Mouse (Mus musculus): ENCODE data around the gene Shank3. TPM values are rescaled to one million over a fixed set of nuclear protein-coding genes. Genes with fewer than 3 reads are reported as not detected.
A peak's percentile ranks its signal among the peaks of the same experiment; 100 is the strongest.

The Shank3 gene
- polyA plus RNA-seq (2016; fragmentation: Nextera tagmentation; extraction: Ambion mirVana), result 2.1 and 2.6 TPM in 2 replicates

DNA sequence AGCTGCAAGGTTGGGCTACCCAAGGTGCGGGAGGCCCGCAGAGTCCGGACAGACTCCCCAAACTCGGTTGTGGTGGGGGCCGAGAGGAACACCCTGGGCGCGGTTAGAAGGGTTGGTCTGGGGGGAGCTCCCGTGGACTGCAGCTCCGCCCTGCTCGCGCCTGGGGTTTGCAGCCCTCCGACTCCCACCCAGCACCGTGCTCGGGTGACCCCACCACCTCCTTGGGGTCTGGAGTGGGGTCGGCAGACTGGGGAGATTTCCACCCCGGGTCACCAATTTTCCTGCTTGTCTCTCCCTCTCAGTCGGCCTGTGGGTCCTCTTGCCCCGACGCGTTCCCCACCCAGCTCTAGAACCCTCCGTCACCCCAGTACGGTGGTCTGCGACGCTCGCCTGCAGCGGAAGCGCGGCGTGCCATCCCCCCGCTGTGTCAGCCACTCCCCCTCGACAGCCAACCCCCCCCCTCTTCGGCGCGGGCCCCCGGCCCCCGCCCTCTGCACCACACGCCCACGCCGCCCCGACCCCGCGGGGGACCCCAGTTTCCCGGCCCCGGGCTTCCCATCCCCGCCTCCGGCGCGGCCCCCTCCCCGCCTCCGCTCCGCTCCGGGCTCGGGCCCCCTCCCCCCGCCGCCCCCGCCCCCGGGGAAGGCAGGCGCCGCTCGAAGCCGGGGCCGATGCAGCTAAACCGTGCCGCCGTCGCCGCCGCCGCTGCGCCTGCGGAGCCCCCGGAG, at the start of gene Shank3:
TSS of gene Shank3 (plus strand) at position 663 of the 728 bp plus-strand sequence.
- WGBS, result under 1% methylated on average over 33 of the region's 72 CpGs
- Histone ChIP-seq H3K9me3 (replicated peaks) (no peaks in the 10 kb centered on the region), H3K4me1 (peaks cover 48% of the 10 kb centered on the region), H3K4me3 (peak within 1 kb of the TSS; percentile 83), H3K27me3 (ENCODE audit: low read depth, poor library complexity, severe bottlenecking) (peaks cover 57% of the 10 kb centered on the region), H3K36me3 (peaks cover 12% of the 10 kb centered on the region), H3K27ac (replicated peaks) (peak within 1 kb of the TSS; percentile 92)
- DNase-seq (ENCODE audit: low spot score), result peak; percentile 67

DNA sequence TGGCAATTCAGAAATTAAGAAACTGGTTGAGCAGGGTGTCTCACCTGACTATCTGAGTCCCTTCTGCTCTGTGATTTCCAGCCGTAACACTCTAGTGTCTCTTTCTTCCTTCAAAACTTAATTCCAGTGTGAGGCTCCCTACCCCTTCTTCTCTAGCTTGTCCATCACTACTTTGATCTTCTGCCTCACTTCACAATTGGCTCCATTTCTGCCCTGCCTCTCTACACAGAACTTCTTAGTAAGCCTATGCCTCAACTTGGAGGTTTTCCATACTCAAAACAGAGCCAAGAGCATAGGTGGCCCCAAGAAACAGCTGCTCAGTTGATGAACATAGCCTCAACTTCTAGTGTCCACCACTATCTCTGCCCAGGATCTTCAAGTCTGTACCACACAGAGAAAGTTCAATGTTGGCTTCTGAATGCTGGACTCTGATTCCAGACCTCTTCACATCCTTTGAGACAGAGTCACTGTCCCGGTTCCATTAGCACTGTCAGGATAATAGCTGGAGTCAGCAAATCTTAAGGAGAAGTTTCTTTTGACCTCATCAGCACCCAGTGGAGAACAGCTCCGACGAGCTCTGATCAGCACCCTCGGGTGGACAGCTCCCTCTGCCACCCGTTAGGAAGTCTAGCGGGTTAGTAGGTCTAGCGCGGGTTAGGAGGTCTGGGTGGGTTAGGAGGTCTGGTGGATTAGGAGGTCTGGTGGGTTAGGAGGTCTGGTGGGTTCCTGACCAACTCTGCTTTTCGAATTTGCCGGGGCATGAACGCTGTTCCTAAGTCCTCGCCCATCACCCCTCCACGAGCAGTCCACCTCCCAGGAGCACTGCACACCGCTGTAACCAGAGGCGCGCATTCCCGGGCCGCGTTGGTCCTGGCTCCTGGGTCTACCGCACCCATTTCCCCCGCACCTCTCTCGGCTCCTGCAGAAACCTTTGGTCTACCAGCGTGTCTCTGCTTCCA, 46.2 kb upstream of the Shank3 start:
- no peaks in the 10 kb centered on the region for H3K9me3 ChIP-seq (replicated peaks)
- 5% methylated on average over 24 of the region's 24 CpGs for WGBS
- H3K4me3 ChIP-seq, result peak overlapping the region; percentile 85
- DNase-seq (ENCODE audit: low spot score), result peak; percentile 57
- peaks cover 28% of the 10 kb centered on the region for H3K4me1 ChIP-seq
- H3K36me3 ChIP-seq, result peaks cover 20% of the 10 kb centered on the region
- peak overlapping the region; percentile 93 for H3K27ac ChIP-seq (replicated peaks)
- H3K27me3 ChIP-seq (ENCODE audit: low read depth, poor library complexity, severe bottlenecking), result peaks cover 29% of the 10 kb centered on the region

DNA sequence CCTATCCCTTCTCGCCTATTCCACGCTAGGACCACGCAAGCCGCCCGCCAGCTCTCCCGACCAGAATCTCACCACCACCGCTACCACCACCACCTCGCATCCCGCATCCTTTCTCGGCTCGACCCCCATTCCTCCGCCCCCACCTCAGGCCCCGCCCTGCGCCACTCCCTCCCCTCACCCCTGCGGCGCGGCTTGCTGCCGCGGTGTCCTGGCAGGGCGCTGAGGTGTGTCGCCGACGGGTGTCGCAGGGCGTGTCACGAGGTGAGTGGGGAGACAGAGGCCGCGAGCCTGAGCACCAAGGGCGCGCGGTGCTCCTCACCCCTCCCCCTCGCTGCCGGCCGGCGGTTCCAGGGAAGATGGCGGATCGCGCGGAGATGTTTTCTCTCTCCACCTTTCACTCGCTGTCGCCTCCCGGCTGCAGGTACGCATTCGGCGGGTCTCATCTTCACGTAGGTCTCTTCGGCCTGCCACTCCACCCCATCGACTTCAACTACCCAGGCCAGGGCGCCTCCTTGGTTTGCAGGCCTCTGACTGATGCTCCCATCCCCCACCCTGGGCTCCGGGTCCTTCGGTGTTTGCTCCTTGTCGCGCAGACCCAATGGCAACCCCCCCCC, 45.5 kb upstream of the Shank3 start, which contains the start of gene Mapk8ip2:
TSS of gene Mapk8ip2 (plus strand) at position 49 of the 614 bp plus-strand sequence.
- peaks cover 29% of the 10 kb centered on the region for H3K27me3 ChIP-seq (ENCODE audit: low read depth, poor library complexity, severe bottlenecking)
- under 1% methylated on average over 53 of the region's 53 CpGs for WGBS

DNA sequence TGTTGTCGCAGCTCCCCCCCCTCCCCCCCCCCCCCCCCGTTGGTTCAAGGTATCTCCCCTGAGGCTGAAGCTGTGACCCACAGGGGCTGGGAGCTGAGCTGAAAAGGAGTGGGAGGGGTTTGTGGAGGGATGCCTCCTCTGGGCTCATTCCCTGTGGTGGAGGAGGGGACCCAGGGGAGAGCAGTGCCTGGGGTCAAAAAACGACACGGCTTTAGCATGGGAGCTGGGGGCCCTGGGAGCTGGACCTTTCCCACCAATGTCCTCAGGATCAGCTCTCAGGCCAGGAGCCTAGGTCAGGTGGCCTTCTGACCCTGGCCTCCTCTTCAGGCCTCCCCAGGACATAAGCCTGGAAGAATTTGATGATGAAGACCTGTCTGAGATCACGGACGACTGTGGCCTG, 44.6 kb upstream of the Shank3 start:
- Histone ChIP-seq H3K27ac (replicated peaks) (peak overlapping the region; percentile 93), H3K4me3 (peak overlapping the region; percentile 85), H3K27me3 (ENCODE audit: low read depth, poor library complexity, severe bottlenecking) (peaks cover 29% of the 10 kb centered on the region), H3K9me3 (replicated peaks) (no peaks in the 10 kb centered on the region), H3K4me1 (peaks cover 28% of the 10 kb centered on the region), H3K36me3 (peaks cover 35% of the 10 kb centered on the region)
- DNase-seq (ENCODE audit: low spot score), result no peak
- WGBS, result 21% methylated on average over 5 of the region's 6 CpGs

More for the DNA sequence above, 45.5 kb upstream of the Shank3 start, which contains the start of gene Mapk8ip2:
- H3K9me3 ChIP-seq (replicated peaks), result no peaks in the 10 kb centered on the region
- H3K4me1 ChIP-seq, result peaks cover 28% of the 10 kb centered on the region
- H3K36me3 ChIP-seq, result peaks cover 28% of the 10 kb centered on the region
- peak within 1 kb of the TSS; percentile 85 for H3K4me3 ChIP-seq
- peak within 1 kb of the TSS; percentile 93 for H3K27ac ChIP-seq (replicated peaks)
- peak; percentile 62 for DNase-seq (ENCODE audit: low spot score)

DNA sequence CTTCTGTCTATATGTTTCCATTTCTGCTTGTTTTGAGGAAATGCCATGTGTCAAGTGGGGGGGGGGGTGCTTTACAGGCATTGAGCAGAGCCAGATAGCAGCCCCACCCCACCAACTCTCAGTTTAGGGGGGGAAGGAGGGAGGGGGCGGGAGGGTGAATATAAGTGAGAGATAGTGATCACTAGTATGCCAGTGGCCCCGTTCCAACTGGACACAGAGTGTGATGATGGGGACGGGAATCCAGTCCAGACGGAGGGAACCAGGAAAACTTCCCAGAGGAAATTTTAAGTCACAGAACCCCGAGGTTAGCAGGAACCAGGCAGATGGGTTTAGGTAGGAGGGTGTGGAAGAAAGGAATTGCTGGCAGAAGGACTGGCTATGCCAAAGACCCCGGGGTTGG, 43.8 kb upstream of the Shank3 start:
- no peak overlapping the region for H3K27ac ChIP-seq (replicated peaks)
- H3K4me3 ChIP-seq, result peak overlapping the region; percentile 85; the same call in 1 of the 2 replicates
- no peak for DNase-seq (ENCODE audit: low spot score)

GRCm38 (mm10) chr15:89458942-89459341, 40.5 kb upstream of the Shank3 start:
- peaks cover 69% of the 10 kb centered on the region for H3K36me3 ChIP-seq
- H3K27me3 ChIP-seq (ENCODE audit: low read depth, poor library complexity, severe bottlenecking), result peaks cover 3% of the 10 kb centered on the region
- H3K4me3 ChIP-seq, result no peak overlapping the region
- H3K27ac ChIP-seq (replicated peaks), result no peak overlapping the region
- 95% methylated on average over 15 of the region's 15 CpGs for WGBS
- H3K9me3 ChIP-seq (replicated peaks), result no peaks in the 10 kb centered on the region
- DNase-seq (ENCODE audit: low spot score), result no peak
- peaks cover 19% of the 10 kb centered on the region for H3K4me1 ChIP-seq

More for the DNA sequence above, 43.8 kb upstream of the Shank3 start:
- H3K9me3 ChIP-seq (replicated peaks), result no peaks in the 10 kb centered on the region
- H3K4me1 ChIP-seq, result peaks cover 28% of the 10 kb centered on the region
- WGBS, result 77% methylated on average over 6 of the region's 6 CpGs
- H3K36me3 ChIP-seq, result peaks cover 43% of the 10 kb centered on the region
- peaks cover 29% of the 10 kb centered on the region for H3K27me3 ChIP-seq (ENCODE audit: low read depth, poor library complexity, severe bottlenecking)

DNA sequence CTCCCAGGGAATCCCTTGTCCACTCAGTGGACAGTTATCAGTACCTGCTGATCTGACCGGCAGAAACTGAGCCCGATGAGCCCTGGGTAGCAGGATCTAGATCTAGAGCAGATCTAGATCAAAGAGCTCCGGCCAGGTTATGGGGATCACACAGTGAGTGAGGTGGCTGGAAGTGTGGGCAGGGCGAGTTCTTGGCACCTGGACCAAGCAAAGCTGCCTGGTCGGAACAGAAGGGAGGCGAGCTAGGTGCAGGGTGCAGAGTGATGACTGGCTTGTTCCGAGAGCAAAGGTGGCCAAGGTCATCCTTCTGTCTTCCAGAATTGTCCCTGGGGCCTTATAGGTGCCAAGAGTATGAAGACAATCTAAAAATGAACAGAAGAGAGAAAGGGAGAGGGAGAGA, 39.6 kb upstream of the Shank3 start:
- H3K27me3 ChIP-seq (ENCODE audit: low read depth, poor library complexity, severe bottlenecking), result no peaks in the 10 kb centered on the region
- no peak overlapping the region for H3K4me3 ChIP-seq
- no peak for DNase-seq (ENCODE audit: low spot score)
- H3K27ac ChIP-seq (replicated peaks), result no peak overlapping the region
- H3K36me3 ChIP-seq, result peaks cover 69% of the 10 kb centered on the region
- WGBS, result 91% methylated on average over 7 of the region's 7 CpGs
- H3K4me1 ChIP-seq, result peaks cover 12% of the 10 kb centered on the region
- no peaks in the 10 kb centered on the region for H3K9me3 ChIP-seq (replicated peaks)

- H3K36me3 ChIP-seq, result peaks cover 69% of the 10 kb centered on the region
- no peaks in the 10 kb centered on the region for H3K9me3 ChIP-seq (replicated peaks)
- DNase-seq (ENCODE audit: low spot score), result no peak
- no peak overlapping the region for H3K4me3 ChIP-seq
- peaks cover 11% of the 10 kb centered on the region for H3K4me1 ChIP-seq
- no peak overlapping the region for H3K27ac ChIP-seq (replicated peaks)
- WGBS, result 77% methylated on average over 10 of the region's 10 CpGs
- no peaks in the 10 kb centered on the region for H3K27me3 ChIP-seq (ENCODE audit: low read depth, poor library complexity, severe bottlenecking)
Measured at GRCm38 (mm10) chr15:89460298-89460697, 39.1 kb upstream of the Shank3 start.

- DNase-seq (ENCODE audit: low spot score), result no peak
- WGBS, result 87% methylated on average over 15 of the region's 15 CpGs
- no peak overlapping the region for H3K4me3 ChIP-seq
- peaks cover 68% of the 10 kb centered on the region for H3K36me3 ChIP-seq
- H3K27ac ChIP-seq (replicated peaks), result no peak overlapping the region
- H3K4me1 ChIP-seq, result peaks cover 4% of the 10 kb centered on the region; the same call in 1 of the 2 replicates
- no peaks in the 10 kb centered on the region for H3K27me3 ChIP-seq (ENCODE audit: low read depth, poor library complexity, severe bottlenecking)
- H3K9me3 ChIP-seq (replicated peaks), result no peaks in the 10 kb centered on the region
Measured at GRCm38 (mm10) chr15:89461321-89461720, 38.1 kb upstream of the Shank3 start.

DNA sequence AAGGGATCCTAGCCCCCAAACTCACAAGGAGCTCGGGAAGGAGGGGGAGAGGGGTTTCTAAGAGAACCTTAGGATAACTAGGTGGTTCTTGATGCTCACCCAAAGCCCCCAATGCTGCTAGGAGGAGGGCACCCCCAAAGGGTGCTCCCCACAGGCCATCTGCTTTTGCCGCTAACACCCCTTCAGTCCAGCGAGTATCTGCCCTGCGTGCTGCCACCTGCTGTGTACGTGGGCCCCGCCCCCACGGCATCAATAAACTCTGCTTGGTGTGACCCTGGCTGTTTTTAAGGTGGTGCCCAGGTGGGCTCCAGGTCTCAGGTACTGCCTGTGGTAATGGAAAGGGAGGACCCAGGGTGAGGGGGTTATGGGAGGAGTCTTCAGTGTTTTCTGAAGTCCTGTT, 37.2 kb upstream of the Shank3 start:
- H3K36me3 ChIP-seq, result peaks cover 60% of the 10 kb centered on the region
- no peaks in the 10 kb centered on the region for H3K27me3 ChIP-seq (ENCODE audit: low read depth, poor library complexity, severe bottlenecking)
- WGBS, result 80% methylated on average over 7 of the region's 7 CpGs
- no peak for DNase-seq (ENCODE audit: low spot score)
- no peak overlapping the region for H3K4me3 ChIP-seq
- H3K9me3 ChIP-seq (replicated peaks), result no peaks in the 10 kb centered on the region
- peaks cover 4% of the 10 kb centered on the region; the same call in 1 of the 2 replicates for H3K4me1 ChIP-seq
- H3K27ac ChIP-seq (replicated peaks), result no peak overlapping the region

DNA sequence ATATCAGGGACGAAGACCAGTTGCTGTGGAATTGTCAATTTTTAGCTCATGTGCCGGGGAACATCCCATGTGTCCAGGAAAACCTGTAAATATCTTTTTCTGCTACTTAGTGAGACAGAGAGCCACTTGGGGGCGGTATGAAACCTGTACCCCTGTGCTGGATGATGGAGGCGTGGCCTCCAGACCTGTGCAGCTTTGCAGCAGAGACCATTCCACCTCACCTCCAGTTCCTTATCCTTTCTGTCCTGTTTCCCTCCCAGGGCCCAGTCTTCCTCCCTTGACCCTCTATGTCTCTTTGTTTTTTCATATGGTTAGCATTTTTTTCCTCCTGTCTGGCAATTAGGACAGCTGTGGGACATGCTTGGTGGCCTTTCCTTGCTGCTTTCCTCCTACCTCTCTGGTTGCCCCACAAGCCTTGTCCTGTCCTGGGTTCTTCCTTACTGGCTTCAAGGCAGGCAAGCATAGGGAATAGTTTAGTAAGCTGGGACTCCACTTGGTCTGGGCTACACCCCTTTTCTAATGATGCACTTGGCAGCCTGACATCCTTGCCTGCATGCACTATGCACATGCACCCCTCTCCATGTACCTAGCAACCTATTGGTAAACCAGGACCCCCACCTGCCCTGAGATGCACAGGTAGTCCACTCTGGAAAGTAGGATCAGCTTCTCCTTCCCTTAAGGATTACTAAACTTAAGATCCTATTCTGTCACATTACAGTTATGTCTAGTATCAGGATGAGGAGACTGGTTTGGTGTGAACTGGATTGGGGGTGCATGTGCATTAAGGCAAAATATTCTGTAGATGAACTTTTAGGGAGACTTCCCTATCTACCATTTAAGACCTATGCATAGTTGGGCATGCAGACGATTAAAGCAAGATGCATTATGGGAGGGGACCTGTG, 35.8 kb upstream of the Shank3 start:
- Histone ChIP-seq H3K27ac (replicated peaks) (no peak overlapping the region), H3K4me3 (no peak overlapping the region), H3K9me3 (replicated peaks) (no peaks in the 10 kb centered on the region), H3K27me3 (ENCODE audit: low read depth, poor library complexity, severe bottlenecking) (no peaks in the 10 kb centered on the region), H3K4me1 (peaks cover 4% of the 10 kb centered on the region; the same call in 1 of the 2 replicates), H3K36me3 (peaks cover 46% of the 10 kb centered on the region)
- WGBS, result 69% methylated on average over 5 of the region's 5 CpGs
- no peak for DNase-seq (ENCODE audit: low spot score)

Data from midbrain, embryonic 10.5 days (tissue).